Mouse (Mus musculus): ENCODE results near the gene Ssr1. TPM values are rescaled to one million over a fixed set of nuclear protein-coding genes. Genes with fewer than 3 reads are reported as not detected.

Gene Ssr1
- polyA plus RNA-seq, 1 experiment from 2014 or later: 162 TPM

DNA sequence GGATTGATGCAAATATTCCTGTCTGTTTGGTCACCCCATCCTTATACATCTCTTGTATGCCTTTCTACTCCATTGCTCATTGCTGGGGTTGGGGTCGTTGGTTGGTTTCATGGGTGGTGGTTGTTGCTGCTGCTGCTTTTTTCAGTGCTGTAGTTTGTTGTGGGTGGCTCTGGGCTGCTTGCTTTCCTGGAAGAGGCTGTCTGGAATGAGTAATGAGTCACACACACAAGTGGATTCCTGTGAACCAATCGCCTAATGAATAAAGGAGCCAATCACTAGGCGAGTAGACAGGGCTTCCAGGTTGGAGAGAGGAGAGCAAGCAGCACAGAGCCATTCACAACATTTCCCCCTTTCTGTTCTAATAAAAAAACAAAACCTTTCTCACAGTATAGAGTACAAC lies 57.7 kb downstream of the Ssr1 start:
- Histone ChIP-seq H3K36me3 (ENCODE audit: control insufficient read depth, insufficient read depth, low read length) (peaks cover 66% of the 10 kb centered on the region), H3K27me3 (replicated peaks; ENCODE audit: control insufficient read depth, insufficient read depth, low read length) (no peaks in the 10 kb centered on the region), H3K4me3 (ENCODE audit: low read depth, low read length) (no peak overlapping the region), H3K9ac (ENCODE audit: low read depth, low read length) (no peak overlapping the region), H3K4me1 (ENCODE audit: control insufficient read depth, insufficient read depth, low read length) (peaks cover 5% of the 10 kb centered on the region; the same call in 1 of the 2 replicates), H3K9me3 (ENCODE audit: control insufficient read depth, low read length) (no peaks in the 10 kb centered on the region), H3K27ac (replicated peaks; ENCODE audit: low read depth, low read length) (no peak overlapping the region), H3K4me2 (ENCODE audit: low read depth, low read length) (no peak overlapping the region)
- no peak for ATAC-seq (ENCODE audit: low read depth)
- no peak for DNase-seq (ENCODE audit: low spot score)
- 89% methylated on average over 3 of the region's 3 CpGs for WGBS

DNA sequence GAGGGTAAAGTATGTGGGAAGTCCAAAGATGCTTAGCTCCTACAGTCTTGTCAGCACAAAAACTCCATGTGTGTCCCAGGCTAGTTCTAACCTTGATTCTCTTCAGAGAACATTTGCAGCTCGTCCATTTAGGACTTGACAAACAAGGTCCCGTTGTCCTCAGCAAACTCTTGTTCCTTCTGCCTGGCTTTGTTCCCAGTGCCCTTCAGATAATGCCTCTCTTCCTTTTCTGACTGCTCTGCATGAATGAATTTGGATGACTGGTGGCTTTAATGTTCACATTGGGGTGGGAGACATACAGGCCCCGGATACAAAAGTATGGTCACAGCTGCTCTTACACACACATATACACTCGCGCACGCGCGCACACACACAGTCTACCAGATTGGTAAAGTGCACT lies 59.1 kb downstream of the Ssr1 start:
- ATAC-seq (ENCODE audit: low read depth): no peak
- H3K4me3 ChIP-seq (ENCODE audit: low read depth, low read length): no peak overlapping the region
- no peak for DNase-seq (ENCODE audit: low spot score)
- peaks cover 81% of the 10 kb centered on the region for H3K36me3 ChIP-seq (ENCODE audit: control insufficient read depth, insufficient read depth, low read length)
- H3K9ac ChIP-seq (ENCODE audit: low read depth, low read length): no peak overlapping the region
- H3K27ac ChIP-seq (replicated peaks; ENCODE audit: low read depth, low read length): no peak overlapping the region
- H3K9me3 ChIP-seq (ENCODE audit: control insufficient read depth, low read length): no peaks in the 10 kb centered on the region
- H3K27me3 ChIP-seq (replicated peaks; ENCODE audit: control insufficient read depth, insufficient read depth, low read length): no peaks in the 10 kb centered on the region
- H3K4me1 ChIP-seq (ENCODE audit: control insufficient read depth, insufficient read depth, low read length): no peaks in the 10 kb centered on the region
- H3K4me2 ChIP-seq (ENCODE audit: low read depth, low read length): no peak overlapping the region
- 84% methylated on average over 8 of the region's 8 CpGs for WGBS

DNA sequence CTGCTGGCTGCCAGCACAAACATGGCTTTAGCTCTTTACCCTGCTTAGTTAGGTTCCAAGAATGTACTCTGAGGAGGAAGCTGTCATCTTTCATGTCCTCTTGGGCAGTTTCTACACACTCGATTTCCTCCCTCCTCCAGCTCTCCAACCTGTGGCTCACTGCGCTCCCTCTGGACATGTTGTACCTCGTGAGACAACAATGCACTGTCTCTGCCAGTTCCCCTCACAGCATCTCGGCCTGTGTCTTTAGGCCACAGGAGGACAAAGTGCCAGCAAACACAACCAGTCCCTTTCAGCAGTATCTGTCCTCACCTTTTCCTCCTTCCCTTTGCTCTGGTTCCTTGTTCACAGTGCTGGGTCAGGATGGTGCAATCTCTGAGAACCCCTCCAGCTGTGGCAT lies 59.9 kb downstream of the Ssr1 start:
- ATAC-seq (ENCODE audit: low read depth): no peak

DNA sequence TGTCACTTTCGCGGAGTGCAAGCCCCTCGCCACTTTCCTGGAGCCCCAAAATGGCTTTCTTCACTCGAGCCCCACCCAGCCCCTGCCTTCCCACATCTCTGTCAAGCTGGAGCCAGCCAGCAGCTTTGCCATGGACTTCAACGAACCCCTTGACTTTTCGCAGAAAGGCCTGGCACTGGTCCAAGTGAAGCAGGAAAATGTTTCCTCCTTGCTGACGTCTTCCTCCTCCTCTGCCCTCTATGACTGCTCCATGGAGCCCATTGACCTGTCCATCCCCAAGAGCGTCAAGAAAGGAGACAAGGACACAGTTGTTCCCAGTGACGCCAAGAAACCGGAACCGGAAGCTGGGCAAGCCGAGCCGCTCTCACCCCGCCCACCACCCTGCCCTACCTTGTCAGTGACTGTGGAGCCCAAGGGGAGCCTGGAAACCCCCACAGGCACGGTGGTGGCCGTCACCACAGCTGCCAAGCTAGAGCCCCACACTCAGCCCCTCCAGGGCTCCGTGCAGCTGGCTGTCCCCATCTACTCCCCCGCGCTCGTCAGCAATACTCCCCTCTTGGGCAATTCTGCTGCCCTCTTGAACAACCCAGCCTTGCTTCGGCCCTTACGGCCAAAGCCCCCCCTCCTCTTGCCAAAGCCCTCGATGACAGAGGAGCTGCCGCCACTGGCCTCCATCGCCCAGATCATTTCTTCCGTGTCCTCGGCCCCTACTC lies 62.7 kb downstream of the Ssr1 start:
- Histone ChIP-seq H3K9ac (ENCODE audit: low read depth, low read length) (no peak overlapping the region), H3K36me3 (ENCODE audit: control insufficient read depth, insufficient read depth, low read length) (peaks cover 83% of the 10 kb centered on the region), H3K4me3 (ENCODE audit: low read depth, low read length) (no peak overlapping the region), H3K4me2 (ENCODE audit: low read depth, low read length) (no peak overlapping the region), H3K9me3 (ENCODE audit: control insufficient read depth, low read length) (no peaks in the 10 kb centered on the region), H3K27me3 (replicated peaks; ENCODE audit: control insufficient read depth, insufficient read depth, low read length) (no peaks in the 10 kb centered on the region), H3K4me1 (ENCODE audit: control insufficient read depth, insufficient read depth, low read length) (no peaks in the 10 kb centered on the region), H3K27ac (replicated peaks; ENCODE audit: low read depth, low read length) (no peak overlapping the region)
- no peak for DNase-seq (ENCODE audit: low spot score)
- no peak for ATAC-seq (ENCODE audit: low read depth)
- WGBS: 70% methylated on average over 26 of the region's 27 CpGs

More for the DNA sequence above, 59.9 kb downstream of the Ssr1 start:
- Histone ChIP-seq H3K27me3 (replicated peaks; ENCODE audit: control insufficient read depth, insufficient read depth, low read length) (no peaks in the 10 kb centered on the region), H3K4me3 (ENCODE audit: low read depth, low read length) (no peak overlapping the region), H3K27ac (replicated peaks; ENCODE audit: low read depth, low read length) (no peak overlapping the region), H3K4me2 (ENCODE audit: low read depth, low read length) (no peak overlapping the region), H3K4me1 (ENCODE audit: control insufficient read depth, insufficient read depth, low read length) (no peaks in the 10 kb centered on the region), H3K9me3 (ENCODE audit: control insufficient read depth, low read length) (no peaks in the 10 kb centered on the region), H3K36me3 (ENCODE audit: control insufficient read depth, insufficient read depth, low read length) (peaks cover 89% of the 10 kb centered on the region), H3K9ac (ENCODE audit: low read depth, low read length) (no peak overlapping the region)
- 77% methylated on average over 4 of the region's 4 CpGs for WGBS
- DNase-seq (ENCODE audit: low spot score): no peak

DNA sequence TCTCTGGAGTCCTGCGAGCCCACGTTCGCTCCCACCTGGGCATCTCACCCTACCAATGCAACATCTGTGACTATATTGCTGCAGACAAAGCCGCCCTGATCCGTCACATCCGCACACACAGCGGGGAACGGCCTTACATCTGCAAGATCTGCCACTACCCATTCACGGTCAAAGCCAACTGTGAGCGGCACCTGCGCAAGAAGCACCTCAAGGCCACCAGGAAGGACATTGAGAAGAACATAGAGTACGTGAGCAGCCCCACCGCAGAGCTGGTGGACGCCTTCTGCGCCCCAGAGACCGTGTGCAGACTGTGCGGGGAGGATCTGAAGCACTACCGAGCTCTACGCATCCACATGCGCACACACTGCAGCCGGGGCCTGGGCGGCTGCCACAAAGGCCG lies 63.4 kb downstream of the Ssr1 start:
- no peak for DNase-seq (ENCODE audit: low spot score)
- no peak for ATAC-seq (ENCODE audit: low read depth)
- Histone ChIP-seq H3K9ac (ENCODE audit: low read depth, low read length) (no peak overlapping the region), H3K4me2 (ENCODE audit: low read depth, low read length) (no peak overlapping the region), H3K9me3 (ENCODE audit: control insufficient read depth, low read length) (no peaks in the 10 kb centered on the region), H3K27ac (replicated peaks; ENCODE audit: low read depth, low read length) (no peak overlapping the region), H3K4me1 (ENCODE audit: control insufficient read depth, insufficient read depth, low read length) (no peaks in the 10 kb centered on the region), H3K36me3 (ENCODE audit: control insufficient read depth, insufficient read depth, low read length) (peaks cover 76% of the 10 kb centered on the region), H3K27me3 (replicated peaks; ENCODE audit: control insufficient read depth, insufficient read depth, low read length) (no peaks in the 10 kb centered on the region), H3K4me3 (ENCODE audit: low read depth, low read length) (no peak overlapping the region)
- WGBS: 95% methylated on average over 23 of the region's 23 CpGs

DNA sequence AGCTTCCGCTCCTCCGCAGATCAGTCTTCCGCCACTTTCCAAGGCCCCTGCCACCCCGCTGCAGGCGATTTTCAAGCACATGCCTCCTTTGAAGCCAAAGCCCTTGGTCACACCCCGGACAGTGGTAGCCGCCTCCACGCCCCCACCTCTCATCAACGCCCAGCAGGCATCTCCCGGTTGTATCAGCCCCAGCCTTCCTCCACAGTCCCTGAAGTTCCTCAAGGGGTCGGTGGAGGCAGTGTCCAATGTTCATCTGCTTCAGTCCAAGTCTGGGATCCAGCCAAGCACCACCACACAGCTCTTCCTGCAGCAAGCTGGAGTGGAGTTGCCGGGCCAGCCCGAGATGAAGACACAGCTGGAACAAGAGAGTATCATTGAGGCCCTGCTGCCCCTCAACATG lies 63.9 kb downstream of the Ssr1 start:
- Histone ChIP-seq H3K4me2 (ENCODE audit: low read depth, low read length) (no peak overlapping the region), H3K9me3 (ENCODE audit: control insufficient read depth, low read length) (no peaks in the 10 kb centered on the region), H3K27ac (replicated peaks; ENCODE audit: low read depth, low read length) (no peak overlapping the region), H3K9ac (ENCODE audit: low read depth, low read length) (no peak overlapping the region), H3K4me1 (ENCODE audit: control insufficient read depth, insufficient read depth, low read length) (no peaks in the 10 kb centered on the region), H3K27me3 (replicated peaks; ENCODE audit: control insufficient read depth, insufficient read depth, low read length) (no peaks in the 10 kb centered on the region), H3K36me3 (ENCODE audit: control insufficient read depth, insufficient read depth, low read length) (peaks cover 76% of the 10 kb centered on the region), H3K4me3 (ENCODE audit: low read depth, low read length) (no peak overlapping the region)
- no peak for ATAC-seq (ENCODE audit: low read depth)
- no peak for DNase-seq (ENCODE audit: low spot score)
- whole genome bisulfite sequencing: 90% methylated on average over 13 of the region's 13 CpGs

DNA sequence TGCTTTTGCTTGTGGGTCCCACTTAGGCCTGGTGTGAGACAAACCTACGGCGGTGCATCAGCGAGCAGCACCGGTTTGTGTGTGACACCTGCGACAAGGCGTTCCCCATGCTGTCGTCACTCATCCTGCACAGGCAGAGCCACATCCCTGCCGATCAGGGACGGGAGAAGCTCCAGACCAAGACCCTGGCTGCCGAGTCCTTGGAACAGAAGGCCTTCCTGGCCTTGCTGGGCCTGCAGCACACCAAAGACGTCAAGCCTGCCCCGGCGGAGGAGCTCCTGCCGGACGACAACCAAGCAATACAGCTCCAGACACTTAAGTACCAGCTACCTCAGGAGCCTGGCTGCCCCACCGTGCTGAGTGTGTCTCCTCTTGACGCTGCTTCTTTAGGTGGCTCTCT lies 64.5 kb downstream of the Ssr1 start:
- no peak overlapping the region for H3K4me2 ChIP-seq (ENCODE audit: low read depth, low read length)
- no peak overlapping the region for H3K9ac ChIP-seq (ENCODE audit: low read depth, low read length)
- no peak for DNase-seq (ENCODE audit: low spot score)
- no peak overlapping the region for H3K4me3 ChIP-seq (ENCODE audit: low read depth, low read length)
- H3K36me3 ChIP-seq (ENCODE audit: control insufficient read depth, insufficient read depth, low read length): peaks cover 77% of the 10 kb centered on the region
- 97% methylated on average over 16 of the region's 17 CpGs for WGBS
- H3K27me3 ChIP-seq (replicated peaks; ENCODE audit: control insufficient read depth, insufficient read depth, low read length): no peaks in the 10 kb centered on the region
- no peaks in the 10 kb centered on the region for H3K9me3 ChIP-seq (ENCODE audit: control insufficient read depth, low read length)
- no peak for ATAC-seq (ENCODE audit: low read depth)
- H3K27ac ChIP-seq (replicated peaks; ENCODE audit: low read depth, low read length): no peak overlapping the region
- H3K4me1 ChIP-seq (ENCODE audit: control insufficient read depth, insufficient read depth, low read length): no peaks in the 10 kb centered on the region

DNA sequence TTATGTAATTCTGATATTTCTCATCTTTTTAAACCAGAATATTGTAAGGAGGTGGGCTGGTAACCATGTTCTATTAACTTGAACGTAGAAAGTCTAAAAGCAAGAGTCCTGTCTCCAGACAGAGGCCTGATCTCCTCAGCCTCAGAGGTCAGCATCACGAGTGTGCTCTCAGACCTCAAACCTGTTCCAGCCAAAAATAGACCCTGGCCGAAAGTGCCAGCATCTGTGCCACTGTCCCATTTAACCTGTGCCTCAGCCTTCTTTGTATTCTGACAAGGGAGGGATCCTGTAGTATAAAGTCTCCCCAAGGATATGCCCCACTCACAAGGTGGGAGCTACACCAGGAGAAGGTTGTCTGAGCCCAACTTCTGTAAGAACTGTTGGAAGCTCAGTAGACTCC lies 67.6 kb downstream of the Ssr1 start:
- ATAC-seq (ENCODE audit: low read depth): no peak
- Histone ChIP-seq H3K27ac (replicated peaks; ENCODE audit: low read depth, low read length) (no peak overlapping the region), H3K4me1 (ENCODE audit: control insufficient read depth, insufficient read depth, low read length) (0 out of 2 replicates have a peak, but pooled peaks cover 2% of the 10 kb centered on the region), H3K36me3 (ENCODE audit: control insufficient read depth, insufficient read depth, low read length) (peaks cover 67% of the 10 kb centered on the region), H3K9ac (ENCODE audit: low read depth, low read length) (no peak overlapping the region), H3K27me3 (replicated peaks; ENCODE audit: control insufficient read depth, insufficient read depth, low read length) (no peaks in the 10 kb centered on the region), H3K4me3 (ENCODE audit: low read depth, low read length) (no peak overlapping the region), H3K4me2 (ENCODE audit: low read depth, low read length) (no peak overlapping the region), H3K9me3 (ENCODE audit: control insufficient read depth, low read length) (no peaks in the 10 kb centered on the region)
- DNase-seq (ENCODE audit: low spot score): no peak
- 87% methylated on average over 3 of the region's 3 CpGs for WGBS

DNA sequence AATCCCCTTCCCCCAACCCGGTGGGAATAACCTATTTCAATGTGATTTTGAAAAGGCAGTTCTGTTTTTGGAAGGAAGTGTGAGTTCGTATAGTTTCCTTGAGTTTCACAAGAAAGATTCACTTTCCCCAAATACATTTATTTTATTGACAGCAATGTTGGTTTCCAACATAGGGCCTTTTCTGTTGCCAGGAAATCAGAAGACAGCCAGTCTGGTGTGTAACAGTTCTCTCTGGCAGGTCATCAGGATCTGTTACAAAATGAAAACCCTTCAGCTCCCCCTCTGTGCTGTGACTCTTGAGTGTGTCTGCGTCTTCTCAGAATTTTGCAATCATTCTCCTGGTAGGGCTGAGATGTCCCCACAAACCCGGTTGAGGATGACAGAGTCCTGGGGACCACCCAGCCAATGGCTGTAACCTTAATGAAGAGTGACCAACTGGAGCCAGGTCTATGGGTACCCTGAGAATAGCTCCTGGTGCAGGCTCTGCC lies 69.5 kb downstream of the Ssr1 start:
- Histone ChIP-seq H3K4me3 (ENCODE audit: low read depth, low read length) (no peak overlapping the region), H3K9ac (ENCODE audit: low read depth, low read length) (no peak overlapping the region), H3K36me3 (ENCODE audit: control insufficient read depth, insufficient read depth, low read length) (peaks cover 55% of the 10 kb centered on the region), H3K9me3 (ENCODE audit: control insufficient read depth, low read length) (no peaks in the 10 kb centered on the region), H3K4me1 (ENCODE audit: control insufficient read depth, insufficient read depth, low read length) (0 out of 2 replicates have a peak, but pooled peaks cover 2% of the 10 kb centered on the region), H3K27me3 (replicated peaks; ENCODE audit: control insufficient read depth, insufficient read depth, low read length) (no peaks in the 10 kb centered on the region), H3K27ac (replicated peaks; ENCODE audit: low read depth, low read length) (no peak overlapping the region), H3K4me2 (ENCODE audit: low read depth, low read length) (no peak overlapping the region)
- DNase-seq (ENCODE audit: low spot score) (no peak), ATAC-seq (ENCODE audit: low read depth) (no peak)
- WGBS: 71% methylated on average over 4 of the region's 4 CpGs
